Mouse (Mus musculus) T-cell, adult 66 days (primary cell): ENCODE data around the gene Hist1h2bh. TPM values are rescaled to one million over a fixed set of nuclear protein-coding genes. Genes with fewer than 3 reads are reported as not detected.

Source experiments
- total RNA-seq, 2 experiments: library from RNA; stranded (reverse); gene quantifications; 3 replicates in 1 of 2; 4 replicates in 1 of 2; pipeline ENCODE4 v1.2.4; 2023

Hist1h2bh gene
- 10 to 100 TPM in 1 of 2 experiments, 1 to 10 TPM in 1; 7.0 to 13.4 TPM for total RNA-seq

GRCm38 (mm10) chr13:23542999-23543607 lies at the start of gene Hist1h2bh:
Hist1h2bh (minus strand) TSS chr13:23543392.

GRCm38 (mm10) chr13:23581408-23582218 lies 38.4 kb upstream of the Hist1h2bh start, which contains the start of gene Hist1h4d:
Hist1h4d (plus strand) TSS chr13:23581598.

GRCm38 (mm10) chr13:23575271-23575851 lies 32.2 kb upstream of the Hist1h2bh start, which contains the start of gene Hist1h3d:
Hist1h3d (plus strand) TSS chr13:23575763.

GRCm38 (mm10) chr13:23573898-23574524 lies 30.8 kb upstream of the Hist1h2bh start, which contains the start of the genes Hist1h2bf and Hist1h2ad:
Hist1h2bf (minus strand) TSS chr13:23574196.
Hist1h2ad (plus strand) TSS chr13:23574381.

GRCm38 (mm10) chr13:23571022-23571503 lies 27.9 kb upstream of the Hist1h2bh start, which contains the start of the genes Hist1h2ae and Hist1h2bg:
Hist1h2ae (minus strand) TSS chr13:23571220.
Hist1h2bg (plus strand) TSS chr13:23571396.

GRCm38 (mm10) chr13:23561883-23562659 lies 18.9 kb upstream of the Hist1h2bh start, which contains the start of gene Hist1h3e:
Hist1h3e (minus strand) TSS chr13:23562369.

GRCm38 (mm10) chr13:23552962-23553361 lies 9.8 kb upstream of the Hist1h2bh start, which contains the start of gene Hist1h1d:
Hist1h1d (plus strand) TSS chr13:23553262.

GRCm38 (mm10) chr13:23551146-23551834 lies 8.1 kb upstream of the Hist1h2bh start, which contains the start of gene Hist1h4f:
Hist1h4f (minus strand) TSS chr13:23551648.

GRCm38 (mm10) chr13:23543965-23544786 lies 984 bp upstream of the Hist1h2bh start, which contains the start of gene Hist1h3f:
Hist1h3f (plus strand) TSS chr13:23544052.

GRCm38 (mm10) chr13:23535137-23536075 lies 7.8 kb downstream of the Hist1h2bh start, which contains the start of gene Hist1h3g:
Hist1h3g (plus strand) TSS chr13:23535422.

GRCm38 (mm10) chr13:23533560-23534367 lies 9.4 kb downstream of the Hist1h2bh start, which contains the start of gene Hist1h2af:
Hist1h2af (plus strand) TSS chr13:23533906.

GRCm38 (mm10) chr13:23530901-23531875 lies 12.0 kb downstream of the Hist1h2bh start, which contains the start of gene Hist1h4h:
Hist1h4h (plus strand) TSS chr13:23531050.

